Mouse (Mus musculus) ovary, postnatal 36 days (tissue): ENCODE results near the gene Olfr1423.
"Not testable (repeated sequence)": the region's sequence is repeated elsewhere in the genome, so short reads cannot be mapped to it uniquely, and the experiment has no call there.

Source experiments
- DNase-seq: peaks from one replicate; pipeline ENCODE4 v3.0.0; 2022; ENCODE audit warnings: low spot score, mixed read lengths

Gene Olfr1423

GRCm38 (mm10) chr19:12006361-12006947, 34.7 kb downstream of the Olfr1423 start:
- DNase-seq: peak; percentile 15

GRCm38 (mm10) chr19:12005376-12006360, 35.4 kb downstream of the Olfr1423 start:
- DNase-seq: peak; percentile 83

GRCm38 (mm10) chr19:12004216-12005008, 36.7 kb downstream of the Olfr1423 start:
- DNase-seq: no peak

- DNase-seq: no peak
These were observed 37.5 kb downstream of the Olfr1423 start for GRCm38 (mm10) chr19:12003568-12003967.

- no peak for DNase-seq
These were observed 38.3 kb downstream of the Olfr1423 start for GRCm38 (mm10) chr19:12002791-12003190.

- DNase-seq: no peak
These were observed 39.0 kb downstream of the Olfr1423 start for GRCm38 (mm10) chr19:12002125-12002524.

GRCm38 (mm10) chr19:12001686-12002085, 39.4 kb downstream of the Olfr1423 start:
- no peak for DNase-seq

- DNase-seq: no peak
These were observed 45.2 kb downstream of the Olfr1423 start for GRCm38 (mm10) chr19:11995722-11996448.

- DNase-seq: no peak
These were observed 46.2 kb downstream of the Olfr1423 start for GRCm38 (mm10) chr19:11994703-11995431.

- no peak for DNase-seq
These were observed 48.6 kb downstream of the Olfr1423 start for GRCm38 (mm10) chr19:11992441-11993029.

GRCm38 (mm10) chr19:11992034-11992433, 49.1 kb downstream of the Olfr1423 start:
- DNase-seq: no peak

GRCm38 (mm10) chr19:11989334-11989733, 51.8 kb downstream of the Olfr1423 start:
- DNase-seq: no peak

GRCm38 (mm10) chr19:11987841-11988240, 53.3 kb downstream of the Olfr1423 start:
- DNase-seq: no peak

- not testable (repeated sequence) for DNase-seq
These were observed 56.5 kb downstream of the Olfr1423 start for GRCm38 (mm10) chr19:11984614-11985013.
